Comparison of ENCODE assay signal across 9 mouse cellular contexts in the genomic region with DNA sequence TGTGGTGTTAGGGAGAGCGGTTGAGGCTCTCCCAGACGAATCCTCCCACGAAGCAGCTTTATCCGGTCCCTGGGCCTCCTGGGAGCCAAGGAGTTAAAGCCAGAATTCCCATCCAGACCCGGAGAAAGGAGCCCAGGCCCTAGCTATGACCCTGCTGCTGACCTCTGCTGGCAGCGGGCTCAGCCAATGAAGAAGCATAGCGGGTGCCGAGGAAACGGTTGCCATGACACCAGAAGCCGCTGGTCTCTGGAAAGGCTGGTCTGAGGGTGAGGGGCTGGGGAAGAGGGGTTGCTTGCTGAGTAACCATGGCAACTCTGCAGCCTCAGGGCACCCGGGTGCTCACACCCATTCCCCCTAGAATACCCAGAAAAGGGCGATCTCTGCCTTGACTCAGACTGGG. TPM values are rescaled to one million over a fixed set of nuclear protein-coding genes. Genes with fewer than 3 reads are reported as not detected.
DNase-seq lines count a peak whose midpoint lies in the region; ATAC-seq and TF ChIP-seq lines count a peak whose summit lies in the region.
"Had no signal": no experiment of that assay in that cellular context is flagged by ENCODE, and none has a peak within 500 bp of the region (broad histone marks: within the 10 kb centered on the region; RNA-seq: fewer than 3 reads in every experiment).

No protein-coding gene starts in this region.

- DNase-seq in cerebellum, postnatal 10 days, result peak; percentile 69 to 71
- DNase-seq in cerebellum, postnatal 36 days, result no peak
- peak; percentile 95 for DNase-seq in embryo, embryonic 10 days (ENCODE audit: low spot score)
- DNase-seq in ovary, postnatal 10 days (ENCODE audit: low spot score), result no peak
- DNase-seq in natural killer cell, adult 2 months (ENCODE audit: low spot score in 2 of 2), result no peak
- DNase-seq in cerebellum, adult 11-12 months, result no peak

- H3K4me2 ChIP-seq in hindbrain, embryonic 13.5 days, result peak overlapping the region; percentile 6; the same call in 1 of the 2 replicates
- H3K4me2 ChIP-seq in myocyte (ENCODE audit: low read depth), result peak overlapping the region; percentile 8

- H3K79me2 ChIP-seq in myocyte (ENCODE audit: control insufficient read depth, insufficient read depth), result no peaks in the 10 kb centered on the region

- peaks cover 6% of the 10 kb centered on the region for H3K9me3 ChIP-seq in hindbrain, embryonic 13.5 days

- no peak for TF ChIP-seq POLR2A in myocyte (IDR thresholded peaks at IDR 0.05; ENCODE audit: insufficient read length, low read depth)

- peak overlapping the region; percentile 82 for H3K27ac ChIP-seq in hindbrain, embryonic 13.5 days

- peaks cover 36% of the 10 kb centered on the region for H3K4me1 ChIP-seq in hindbrain, embryonic 13.5 days (replicated peaks)

- H3K4me3 ChIP-seq in hindbrain, embryonic 13.5 days, result no peak overlapping the region
- H3K4me3 ChIP-seq in myocyte, result no peak overlapping the region
- H3K4me3 ChIP-seq: erythroblast, embryonic 14.5 days had no signal

- 2% methylated on average over 12 of the region's 12 CpGs for WGBS in hindbrain, embryonic 13.5 days

- no peaks in the 10 kb centered on the region for H3K36me3 ChIP-seq in hindbrain, embryonic 13.5 days
- no peaks in the 10 kb centered on the region for H3K36me3 ChIP-seq in myocyte (ENCODE audit: control insufficient read depth, insufficient read depth)

- peak overlapping the region; percentile 35; the same call in 1 of the 2 replicates for H3K9ac ChIP-seq in hindbrain, embryonic 13.5 days

- H3K27me3 ChIP-seq in hindbrain, embryonic 13.5 days, result no peaks in the 10 kb centered on the region
- H3K27me3 ChIP-seq in myocyte (ENCODE audit: control insufficient read depth, insufficient read depth, insufficient read length), result no peaks in the 10 kb centered on the region

- no peak overlapping the region for H3ac ChIP-seq in myocyte (ENCODE audit: control insufficient read depth, insufficient read length)

- peak; percentile 85 for ATAC-seq in hindbrain, embryonic 13.5 days (ENCODE audit: low FRiP score)

TF ChIP-seq in myocyte, 11 proteins besides CTCF, POLR2A, EP300 and RAD21:
- TF ChIP-seq USF1 (IDR thresholded peaks at IDR 0.05; ENCODE audit: low read depth), result no peak
- TF ChIP-seq MYOG (IDR thresholded peaks at IDR 0.05; ENCODE audit: control insufficient read depth in 1 of 3, insufficient read depth in 1 of 3, insufficient read length in 2 of 3, low read depth in 2 of 3), result no peak
- TF ChIP-seq MAX (IDR thresholded peaks at IDR 0.05; ENCODE audit: low read depth), result no peak
- TF ChIP-seq MYOD1 (IDR thresholded peaks at IDR 0.05; ENCODE audit: control insufficient read depth in 1 of 3, insufficient read length in 2 of 3, low read depth in 2 of 3), result no peak
- no peak for TF ChIP-seq SRF (IDR thresholded peaks at IDR 0.05; ENCODE audit: control insufficient read depth, insufficient read length, low read depth)
- no peak for TF ChIP-seq CEBPB (IDR thresholded peaks at IDR 0.05; ENCODE audit: insufficient read depth, poor library complexity, severe bottlenecking)
- no peak for TF ChIP-seq TCF3 (IDR thresholded peaks at IDR 0.05; ENCODE audit: insufficient read length, low read depth)
- TF ChIP-seq POLR2AphosphoS2 (IDR thresholded peaks at IDR 0.05; ENCODE audit: insufficient read length, low read depth), result no peak
- no peak for TF ChIP-seq E2F4 (IDR thresholded peaks at IDR 0.05; ENCODE audit: insufficient read depth)
- no peak for TF ChIP-seq REST (IDR thresholded peaks at IDR 0.05; ENCODE audit: insufficient read depth, insufficient read length)
- no peak for TF ChIP-seq TCF12 (IDR thresholded peaks at IDR 0.05; ENCODE audit: insufficient read depth, poor library complexity, severe bottlenecking)

RNA-seq across cellular contexts. Expression of gene Ptprs, which starts 11.7 kb away (rescaled TPM):
- polyA plus RNA-seq in hindbrain, embryonic 13.5 days (2015; fragmentation: Nextera tagmentation; extraction: Ambion mirVana), result 273 TPM in 2 replicates
- 116 TPM for polyA plus RNA-seq in myocyte (2012; fragmentation: generic; extraction: Trizol)

RNA-seq across cellular contexts. Expression of gene Znrf4, which starts 24.2 kb away (rescaled TPM):
- not detected in 2 replicates for polyA plus RNA-seq in hindbrain, embryonic 13.5 days (2015; fragmentation: Nextera tagmentation; extraction: Ambion mirVana)
- not detected for polyA plus RNA-seq in myocyte (2012; fragmentation: generic; extraction: Trizol)
- polyA plus RNA-seq: erythroblast, embryonic 14.5 days had no signal

Comparison
In these comparisons a context has a peak if more than half of its experiments do, and no peak if none do; other contexts are left out.
1. DNase-seq: peak in cerebellum, postnatal 10 days (2 of 2) and embryo, embryonic 10 days (single experiment); none in cerebellum, postnatal 36 days (0 of 2), ovary, postnatal 10 days (single experiment), natural killer cell, adult 2 months (0 of 2) and cerebellum, adult 11-12 months (single experiment).